Mouse (Mus musculus) C2C12 (cell line): ENCODE measurements at regions not wholly inside any gene's neighbourhood (a gene's known extent, or its start where the extent isn't known, plus 50 kb on each side); places are given as distances from the start of the nearest gene placed in this dataset.

Source experiments
- CTCF ChIP-seq: IDR thresholded peaks from one replicate; pipeline ENCODE4 v1.5.1; 2011; ENCODE audit not compliant: control insufficient read depth, insufficient read depth, insufficient read length
- FOSL1 ChIP-seq: IDR thresholded peaks from one replicate; pipeline ENCODE4 v1.8.0; 2011; ENCODE audit warnings: mild to moderate bottlenecking, low read length; ENCODE audit not compliant: poor library complexity, insufficient read depth, severe bottlenecking
- MAX ChIP-seq: IDR thresholded peaks from one replicate; pipeline ENCODE4 v1.6.1; 2011; ENCODE audit warnings: mild to moderate bottlenecking, control low read depth

- no peak for TF ChIP-seq MAX
- TF ChIP-seq CTCF: no peak
- no peak for TF ChIP-seq FOSL1
Measured at GRCm38 (mm10) chr1:137040898-137041297, 80.7 kb upstream of the Nr5a2 start.
